Mouse (Mus musculus): ENCODE measurements around the gene Acot1. TPM values are rescaled to one million over a fixed set of nuclear protein-coding genes. Genes with fewer than 3 reads are reported as not detected.
A peak's percentile ranks its signal among the peaks of the same experiment; 100 is the strongest.
"Not testable (repeated sequence)": the region's sequence is repeated elsewhere in the genome, so short reads cannot be mapped to it uniquely, and the experiment has no call there.

Acot1 gene
- 2.2 TPM in 1 of 2 replicates, not detected in the other for total RNA-seq (2015; ENCODE audit: low replicate concordance)
- total RNA-seq (2017; ENCODE audit: low replicate concordance) = 13.4 TPM in 1 of 2 replicates, not detected in the other

DNA sequence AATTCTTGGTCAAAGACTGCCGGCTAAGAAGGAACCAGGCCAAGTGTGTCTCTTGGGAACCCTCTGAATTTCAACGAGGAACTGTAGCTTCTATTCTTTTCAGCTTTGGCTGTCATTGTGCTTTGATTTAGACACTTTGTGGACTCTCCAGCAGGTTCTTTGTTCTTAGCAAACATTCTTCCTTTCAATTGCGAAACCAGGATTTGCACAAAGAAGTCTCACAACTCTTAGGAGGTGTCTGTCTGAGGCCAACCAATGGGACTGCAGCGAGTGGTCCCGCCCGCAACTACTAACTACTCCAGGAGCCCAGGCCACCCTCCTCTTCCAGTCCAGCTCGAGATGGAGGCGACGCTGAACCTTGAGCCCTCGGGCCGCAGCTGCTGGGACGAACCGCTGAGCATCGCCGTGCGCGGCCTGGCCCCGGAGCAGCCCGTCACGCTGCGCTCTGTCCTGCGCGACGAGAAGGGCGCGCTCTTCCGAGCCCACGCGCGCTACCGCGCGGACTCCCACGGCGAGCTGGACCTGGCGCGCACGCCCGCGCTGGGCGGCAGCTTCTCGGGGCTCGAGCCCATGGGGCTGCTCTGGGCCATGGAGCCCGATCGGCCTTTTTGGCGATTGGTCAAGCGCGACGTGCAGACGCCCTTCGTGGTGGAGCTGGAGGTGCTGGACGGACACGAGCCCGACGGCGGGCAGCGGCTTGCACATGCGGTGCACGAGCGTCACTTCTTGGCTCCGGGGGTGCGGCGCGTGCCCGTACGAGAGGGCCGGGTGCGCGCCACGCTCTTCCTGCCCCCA lies at the start of gene Acot1:
Gene Acot1, plus strand, starts transcription at position 320 of the 795 bp plus-strand sequence.
- not testable (repeated sequence) for ATAC-seq (replicated peaks; ENCODE audit: low FRiP score, poor library complexity, severe bottlenecking)

DNA sequence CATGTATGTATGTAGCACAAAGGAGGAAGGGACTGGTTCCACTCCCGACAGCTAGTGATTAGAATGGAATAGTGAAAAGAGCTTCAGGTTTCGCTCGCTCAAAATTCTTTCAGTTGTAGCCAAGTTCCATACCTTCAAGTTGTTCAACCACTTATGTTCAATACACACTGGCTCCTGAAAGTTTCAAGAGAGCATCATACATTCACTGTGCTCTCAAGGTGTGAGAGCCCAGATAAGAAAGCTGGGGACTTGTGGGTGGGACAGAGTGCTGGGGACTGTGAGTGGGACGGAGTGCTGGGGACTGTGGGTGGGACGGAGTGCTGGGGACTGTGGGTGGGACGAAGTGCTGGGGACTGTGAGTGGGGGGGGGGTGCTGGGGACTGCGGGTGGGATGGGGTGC lies 44.1 kb upstream of the Acot1 start:
- no peak for ATAC-seq (replicated peaks; ENCODE audit: low FRiP score, poor library complexity, severe bottlenecking)

DNA sequence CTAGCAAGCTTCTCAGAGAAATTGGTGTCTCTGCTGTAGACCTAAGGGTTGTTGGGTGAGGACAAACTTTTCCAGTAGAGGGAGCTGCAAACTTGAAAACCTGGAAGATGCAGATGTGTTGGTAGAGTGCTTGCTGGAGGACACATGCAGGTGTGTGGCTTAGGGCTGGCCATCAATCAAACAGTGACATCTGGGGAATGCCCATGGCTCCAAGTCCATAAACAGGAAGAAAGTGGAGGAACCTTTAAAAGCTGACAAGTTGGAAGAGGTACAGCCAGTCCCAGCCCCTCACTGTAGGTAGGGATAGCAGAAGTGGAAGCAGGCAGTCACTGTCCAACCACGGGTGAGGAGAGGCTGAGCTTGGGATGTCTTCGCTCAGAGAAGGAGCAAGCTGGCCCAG lies 37.2 kb upstream of the Acot1 start:
- no peak for ATAC-seq (replicated peaks; ENCODE audit: low FRiP score, poor library complexity, severe bottlenecking)

DNA sequence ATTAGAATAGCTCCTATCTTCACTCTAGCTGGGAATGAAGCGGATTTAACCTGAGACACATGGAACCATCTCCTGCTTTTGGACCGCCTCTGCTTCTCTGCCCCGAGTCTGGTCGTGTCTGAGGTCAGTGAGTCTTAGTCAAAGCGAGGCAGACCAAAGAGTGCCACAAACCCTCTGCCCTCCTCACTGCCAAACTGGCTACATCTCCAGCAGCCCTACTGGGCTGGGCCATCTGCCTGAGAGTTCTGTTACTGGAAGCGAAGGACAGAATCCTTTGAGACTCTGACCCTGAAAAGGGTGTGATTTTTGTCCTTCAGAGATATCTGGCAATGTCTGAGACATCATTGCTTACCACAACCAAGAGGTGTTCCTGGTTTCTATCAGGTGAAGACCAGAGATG lies 30.4 kb upstream of the Acot1 start:
- no peak for ATAC-seq (replicated peaks; ENCODE audit: low FRiP score, poor library complexity, severe bottlenecking)

DNA sequence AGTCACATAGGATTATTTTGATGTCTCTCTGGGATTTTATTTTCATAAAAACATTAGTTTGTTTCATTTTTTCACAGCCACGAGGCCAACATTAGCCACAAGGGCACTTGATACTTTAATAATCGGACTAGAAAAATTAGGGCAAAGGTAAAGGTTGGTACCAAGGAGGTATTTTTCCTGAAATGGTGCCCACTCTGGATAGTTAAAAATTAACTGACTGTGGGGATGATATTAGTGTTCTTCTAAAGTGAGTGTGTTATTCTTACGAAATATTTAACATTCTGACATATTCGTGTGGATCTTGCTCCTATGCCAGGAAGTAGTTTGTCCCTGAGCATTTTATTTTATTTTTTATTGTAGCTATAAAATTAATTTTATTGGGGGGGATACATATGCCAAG lies 27.7 kb upstream of the Acot1 start:
- ATAC-seq (replicated peaks; ENCODE audit: low FRiP score, poor library complexity, severe bottlenecking) = no peak

DNA sequence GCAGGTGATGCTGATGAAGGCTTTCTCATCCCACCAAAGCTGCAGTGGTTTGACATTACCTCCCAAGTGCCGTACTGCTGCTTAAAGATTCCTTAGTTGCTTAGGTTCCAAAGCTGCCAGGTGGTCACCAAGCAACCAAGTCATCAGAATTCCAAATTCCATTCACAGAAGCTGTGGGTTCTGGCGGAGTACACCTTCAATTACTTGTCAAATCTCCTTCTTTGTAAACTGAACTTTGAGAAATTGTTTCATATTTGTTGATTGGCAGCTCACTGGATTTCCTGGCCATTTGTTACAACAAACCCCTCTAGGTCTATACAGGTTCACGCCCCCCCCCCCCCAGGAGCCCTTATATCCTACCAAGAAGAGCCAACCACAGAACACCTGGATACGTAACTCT lies 24.5 kb upstream of the Acot1 start, which contains the start of gene Heatr4:
Gene Heatr4, minus strand, starts transcription at position 101 of the 400 bp plus-strand sequence.
- no peak for ATAC-seq (replicated peaks; ENCODE audit: low FRiP score, poor library complexity, severe bottlenecking)

DNA sequence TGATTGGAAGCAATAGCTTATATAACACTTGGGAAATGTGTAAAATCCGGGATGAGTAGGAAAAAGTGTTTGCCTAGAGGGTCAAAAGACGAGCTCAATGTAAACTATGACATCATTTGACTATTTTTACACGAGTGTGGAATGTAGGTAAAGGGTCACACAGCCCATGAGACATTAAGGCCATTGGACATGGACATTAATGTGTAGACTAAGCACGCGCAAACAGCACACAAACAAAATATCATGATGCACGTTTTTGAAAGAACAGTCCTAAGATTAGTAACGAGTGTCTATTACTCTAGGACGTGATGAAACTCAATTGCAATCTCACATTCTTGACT lies 22.1 kb upstream of the Acot1 start:
- ATAC-seq (replicated peaks; ENCODE audit: low FRiP score, poor library complexity, severe bottlenecking) = no peak

DNA sequence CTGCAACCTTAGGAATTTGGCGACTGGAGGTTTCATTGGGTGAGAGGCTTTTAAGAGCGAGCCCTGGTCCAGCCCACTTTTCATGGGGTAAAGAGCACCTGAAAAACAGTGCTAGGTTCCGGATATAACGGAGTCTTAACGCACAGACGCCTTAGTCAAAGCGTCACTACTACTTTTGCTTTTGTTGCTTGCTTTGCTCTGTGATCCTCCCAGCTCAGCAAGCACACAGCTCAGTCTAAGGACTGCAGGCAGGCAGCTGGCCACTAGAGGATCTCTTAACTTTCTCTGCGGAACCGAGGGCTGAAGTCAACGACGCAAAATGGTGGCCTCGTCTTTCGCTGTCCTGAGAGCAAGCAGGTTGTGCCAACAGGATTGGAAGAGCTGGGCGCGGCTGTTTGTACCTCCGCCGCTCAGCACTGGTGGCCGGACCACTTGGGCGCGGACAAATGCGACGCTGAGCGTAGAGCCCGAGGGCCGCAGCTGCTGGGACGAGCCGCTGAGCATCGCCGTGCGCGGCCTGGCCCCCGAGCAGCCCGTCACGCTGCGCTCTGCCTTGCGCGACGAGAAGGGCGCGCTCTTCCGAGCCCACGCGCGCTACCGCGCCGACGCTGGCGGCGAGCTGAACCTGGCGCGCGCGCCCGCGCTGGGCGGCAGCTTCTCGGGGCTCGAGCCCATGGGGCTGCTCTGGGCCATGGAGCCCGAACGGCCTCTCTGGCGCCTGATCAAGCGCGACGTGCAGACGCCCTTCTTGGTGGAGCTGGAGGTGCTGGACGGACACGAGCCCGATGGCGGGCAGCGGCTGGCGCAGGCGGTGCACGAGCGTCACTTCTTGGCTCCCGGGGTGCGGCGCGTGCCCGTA lies 21.5 kb upstream of the Acot1 start, which contains the start of gene Acot2:
Gene Acot2, plus strand, starts transcription at position 279 of the 859 bp plus-strand sequence.
- ATAC-seq (replicated peaks; ENCODE audit: low FRiP score, poor library complexity, severe bottlenecking) = peak; percentile 54

DNA sequence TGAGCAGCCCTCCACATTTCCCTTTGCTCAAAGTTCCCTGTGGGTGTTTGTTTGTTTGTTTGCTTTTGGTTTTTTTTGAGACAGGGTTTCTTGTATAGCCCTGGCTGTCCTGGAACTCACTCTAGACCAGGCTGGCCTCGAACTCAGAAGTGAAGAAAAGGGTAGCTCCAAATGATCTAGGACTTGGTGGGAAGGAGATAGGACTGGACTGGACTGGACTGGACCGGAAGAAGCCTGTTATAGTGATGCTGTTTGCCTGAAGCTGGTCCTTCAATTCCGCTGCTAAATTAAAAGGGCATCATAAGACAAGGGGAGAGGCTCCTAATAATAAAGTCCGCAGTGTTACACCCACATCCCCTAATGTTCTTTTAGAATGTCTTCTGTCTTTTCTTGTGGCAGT lies 20.8 kb upstream of the Acot1 start:
- ATAC-seq (replicated peaks; ENCODE audit: low FRiP score, poor library complexity, severe bottlenecking) = no peak

DNA sequence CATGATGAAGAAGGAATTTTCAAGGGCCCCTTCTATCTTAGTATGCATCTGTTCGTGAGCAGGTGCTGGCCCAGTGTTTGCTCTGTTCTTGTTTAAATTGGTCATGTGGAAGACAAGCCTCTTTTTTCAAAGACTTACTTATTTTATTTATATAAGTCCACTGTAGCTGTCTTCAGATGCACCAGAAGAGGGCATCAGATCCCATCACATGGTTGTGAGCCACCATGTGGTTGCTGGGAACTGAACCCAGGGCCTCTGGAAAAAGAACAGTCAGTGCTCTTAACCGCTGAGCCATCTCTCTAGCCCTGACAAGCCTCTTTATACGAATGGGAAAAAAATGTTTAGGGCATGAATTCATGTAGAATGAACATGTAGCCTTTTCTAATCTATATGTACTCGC lies 19.9 kb upstream of the Acot1 start:
- no peak for ATAC-seq (replicated peaks; ENCODE audit: low FRiP score, poor library complexity, severe bottlenecking)

DNA sequence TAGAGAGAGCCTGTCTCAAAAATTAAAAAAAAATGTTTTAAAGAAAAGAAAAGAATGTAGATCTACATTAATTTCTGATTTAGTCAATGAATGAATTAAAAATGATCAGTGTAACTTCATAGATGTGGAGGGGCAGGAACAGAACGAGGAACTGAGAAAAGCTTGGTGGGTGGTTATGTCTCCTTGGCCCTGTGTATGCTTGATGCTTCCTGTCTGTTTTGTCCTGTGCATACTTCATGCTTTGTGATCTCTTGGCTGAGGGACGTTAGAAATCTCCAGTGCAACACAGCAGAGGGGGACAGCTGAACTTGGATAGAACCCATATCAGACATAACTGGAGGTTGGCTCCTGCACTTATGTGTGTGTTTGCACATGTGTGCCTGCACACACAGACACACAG lies 12.1 kb upstream of the Acot1 start:
- no peak for ATAC-seq (replicated peaks; ENCODE audit: low FRiP score, poor library complexity, severe bottlenecking)

DNA sequence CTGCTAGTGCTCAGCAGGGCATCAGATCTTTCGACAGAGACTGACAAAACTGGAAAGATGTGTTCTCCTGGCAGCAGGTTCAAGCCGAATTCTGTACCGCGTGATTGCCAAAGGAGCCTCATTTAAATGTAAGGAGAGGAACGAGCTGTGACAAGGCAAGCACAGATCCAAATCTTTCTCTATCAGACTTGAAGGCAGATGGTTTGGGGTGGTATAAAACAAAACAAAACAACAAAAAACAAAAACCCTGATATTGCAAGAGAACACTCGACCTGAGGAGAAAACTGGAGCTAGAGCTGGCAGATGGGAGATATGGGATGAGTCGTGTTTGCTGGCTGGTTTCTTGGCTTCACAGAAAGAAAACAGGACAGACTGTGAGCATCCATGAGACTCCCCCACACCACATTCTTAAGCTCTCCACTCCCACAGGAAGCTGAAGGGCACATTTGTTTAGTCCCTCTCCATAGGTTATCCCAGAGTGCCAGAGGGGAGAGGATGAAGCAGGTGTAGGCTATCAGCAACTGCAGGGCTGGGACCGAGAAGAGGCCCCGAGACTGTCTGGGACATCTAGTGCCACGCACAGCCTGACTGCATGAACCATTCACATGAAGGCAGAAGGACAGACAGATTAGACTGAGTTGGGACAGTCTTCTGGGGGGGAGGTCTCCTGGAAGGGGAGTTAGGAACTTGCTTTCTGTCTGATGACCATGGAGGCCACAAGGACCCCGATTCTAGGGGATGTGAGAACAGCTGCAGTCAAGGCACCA lies 10.8 kb upstream of the Acot1 start:
- ATAC-seq (replicated peaks; ENCODE audit: low FRiP score, poor library complexity, severe bottlenecking) = no peak

DNA sequence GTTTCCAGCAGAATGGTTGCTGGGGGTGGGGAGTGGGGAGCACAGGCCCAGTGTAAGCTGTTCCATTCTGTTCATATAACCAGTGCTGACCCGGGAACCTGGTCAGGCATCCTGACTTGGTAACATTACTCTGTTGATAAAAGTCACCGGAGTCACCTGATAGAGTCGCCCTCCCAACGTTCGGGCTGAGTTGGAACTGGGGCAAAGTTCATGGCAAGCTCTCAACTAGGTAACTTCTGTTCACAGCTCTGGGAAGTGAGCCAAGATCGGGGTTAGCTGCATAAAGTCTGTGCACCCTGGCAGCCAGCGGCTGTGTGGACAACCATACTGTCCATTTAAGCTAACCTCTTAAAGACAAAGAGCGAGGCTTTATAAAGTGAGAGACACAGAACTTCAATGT lies 10.1 kb upstream of the Acot1 start:
- ATAC-seq (replicated peaks; ENCODE audit: low FRiP score, poor library complexity, severe bottlenecking) = not testable (repeated sequence)

DNA sequence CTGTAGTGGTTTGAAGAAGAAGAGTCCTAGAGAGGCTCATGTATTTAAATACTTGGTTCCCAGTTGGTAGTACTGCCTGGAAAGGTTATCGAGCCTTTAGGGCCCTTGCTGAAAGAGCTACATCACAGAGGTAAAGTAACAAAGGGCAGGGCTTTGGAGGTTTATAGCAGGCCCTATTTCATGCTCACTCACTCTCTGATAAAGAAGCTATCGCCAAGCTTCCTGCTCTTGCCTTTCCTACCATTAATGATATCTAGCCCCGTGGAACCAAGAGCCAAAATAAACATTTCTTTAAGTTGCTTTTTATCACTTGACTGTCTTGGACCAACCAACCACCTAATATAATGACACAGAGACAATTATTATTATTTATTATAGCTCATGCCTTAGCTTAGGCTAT lies 8.9 kb upstream of the Acot1 start:
- ATAC-seq (replicated peaks; ENCODE audit: low FRiP score, poor library complexity, severe bottlenecking) = no peak

DNA sequence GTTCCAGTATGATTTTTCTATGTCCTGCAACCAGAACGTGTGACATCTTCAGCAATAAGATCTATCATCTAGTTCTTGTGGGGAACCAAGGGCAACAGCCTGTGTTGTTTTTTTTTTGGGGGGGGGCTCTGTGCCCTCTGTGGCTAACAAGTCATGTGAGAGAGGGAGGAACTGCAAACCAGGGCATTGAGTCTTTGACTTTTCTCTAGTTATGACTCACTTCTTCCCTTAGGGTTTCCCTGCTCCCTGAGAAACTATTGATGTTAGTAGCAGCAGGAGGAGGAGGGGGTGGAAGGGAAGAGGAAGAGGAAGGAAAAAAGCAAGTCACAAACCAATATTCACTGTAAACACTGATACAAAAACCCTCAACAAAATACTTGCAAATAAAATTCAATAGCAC lies 5.4 kb upstream of the Acot1 start:
- no peak for ATAC-seq (replicated peaks; ENCODE audit: low FRiP score, poor library complexity, severe bottlenecking)

DNA sequence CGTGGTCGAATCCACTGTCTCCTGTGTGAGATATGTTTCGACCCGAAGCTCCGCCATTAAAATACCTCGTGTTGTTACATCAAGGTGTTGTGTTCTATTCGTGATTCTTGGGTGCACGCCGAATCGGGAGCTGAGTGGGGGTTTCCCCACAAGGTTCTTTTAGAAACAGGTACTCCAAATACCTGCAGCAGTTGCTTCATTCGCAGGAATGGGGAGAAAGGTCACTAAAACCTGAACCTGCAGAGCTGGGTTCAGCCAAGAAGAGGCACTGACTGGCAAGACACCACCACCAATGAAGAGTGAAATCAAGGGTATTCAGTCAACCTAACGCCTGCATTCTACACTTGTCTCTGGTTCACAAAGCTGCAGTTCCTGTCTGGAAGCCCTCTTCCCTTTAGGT lies 1.0 kb upstream of the Acot1 start:
- ATAC-seq (replicated peaks; ENCODE audit: low FRiP score, poor library complexity, severe bottlenecking) = no peak

DNA sequence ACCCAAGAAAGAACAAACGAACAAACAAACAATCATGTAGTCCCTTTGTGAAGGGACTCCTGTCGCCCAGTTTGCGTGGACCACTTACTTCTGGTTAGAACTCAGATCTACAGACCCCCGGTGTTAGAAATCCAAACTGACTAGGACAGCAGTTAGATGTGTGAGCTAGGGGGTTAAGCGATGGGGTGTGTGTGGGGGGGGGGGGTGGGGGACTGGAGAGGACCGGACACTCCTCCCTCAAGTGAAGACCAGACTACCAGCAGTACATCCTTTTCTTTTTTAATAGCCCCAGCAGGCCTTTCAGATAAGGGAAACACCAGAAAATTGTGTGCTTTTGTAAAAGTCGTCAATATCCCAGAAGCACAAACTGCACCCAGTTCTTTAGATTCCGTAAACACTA lies 561 bp upstream of the Acot1 start:
- no peak for ATAC-seq (replicated peaks; ENCODE audit: low FRiP score, poor library complexity, severe bottlenecking)

DNA sequence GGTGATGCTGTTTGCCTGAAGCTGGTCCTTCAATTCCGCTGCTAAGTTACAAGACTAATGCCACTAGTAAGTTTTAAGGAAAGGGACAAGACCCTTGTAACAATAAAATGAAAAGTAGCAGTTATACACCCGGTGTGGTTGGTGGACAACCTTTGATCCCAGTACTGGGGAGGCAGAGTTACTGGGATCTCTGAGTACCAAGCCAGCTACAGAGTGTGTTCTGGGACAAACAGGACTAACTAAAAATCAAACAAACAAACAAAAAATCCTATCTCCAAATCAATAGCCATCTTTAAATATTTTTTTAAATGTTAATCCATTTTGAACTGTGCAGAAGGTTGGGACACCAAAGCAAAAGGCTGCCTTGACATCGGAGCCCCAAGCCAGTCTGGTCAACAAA lies 911 bp downstream of the Acot1 start:
- no peak for ATAC-seq (replicated peaks; ENCODE audit: low FRiP score, poor library complexity, severe bottlenecking)

DNA sequence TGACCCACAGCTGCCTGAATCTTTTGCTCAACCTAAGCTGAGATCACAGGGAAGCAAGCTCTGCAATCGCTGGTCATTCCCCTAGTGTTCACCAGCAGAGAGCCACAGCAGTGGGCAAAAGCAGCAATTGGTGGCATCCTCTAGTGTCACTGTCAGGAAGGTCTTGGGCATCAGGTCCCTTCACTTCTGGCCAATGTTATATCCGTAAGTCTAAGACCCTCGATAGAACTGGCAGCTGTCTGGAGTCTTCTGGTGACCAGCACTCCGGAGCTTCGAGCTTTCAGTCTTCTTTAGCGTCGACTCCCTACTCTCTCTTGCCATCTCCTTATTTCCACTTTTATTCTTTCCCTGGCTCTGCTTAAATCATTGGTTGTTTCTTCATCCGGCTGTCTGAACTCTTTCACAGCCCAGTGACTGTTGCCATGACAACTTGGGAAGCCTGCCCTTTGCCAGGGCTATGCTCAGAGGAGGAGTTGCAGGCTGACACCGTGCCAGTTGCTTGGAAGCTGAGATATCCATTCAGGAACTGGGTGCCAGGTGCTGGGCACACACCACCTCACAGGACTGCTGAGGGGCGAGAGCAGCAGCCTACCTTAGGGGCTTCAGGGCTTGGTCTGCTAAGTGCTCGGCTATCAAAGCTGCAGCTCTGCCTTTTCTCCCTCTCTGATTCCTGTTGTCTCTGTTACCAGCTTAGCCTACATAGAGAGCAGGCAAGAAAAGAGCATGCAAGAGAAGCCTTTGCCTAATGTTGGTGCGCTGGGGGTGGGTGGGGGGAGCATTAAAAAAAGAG lies 2.2 kb downstream of the Acot1 start:
- ATAC-seq (replicated peaks; ENCODE audit: low FRiP score, poor library complexity, severe bottlenecking) = no peak

Measured in erythroid progenitor cell, adult 5-6 weeks (primary cell).